Mouse (Mus musculus): ENCODE results near the gene Parn.

DNA sequence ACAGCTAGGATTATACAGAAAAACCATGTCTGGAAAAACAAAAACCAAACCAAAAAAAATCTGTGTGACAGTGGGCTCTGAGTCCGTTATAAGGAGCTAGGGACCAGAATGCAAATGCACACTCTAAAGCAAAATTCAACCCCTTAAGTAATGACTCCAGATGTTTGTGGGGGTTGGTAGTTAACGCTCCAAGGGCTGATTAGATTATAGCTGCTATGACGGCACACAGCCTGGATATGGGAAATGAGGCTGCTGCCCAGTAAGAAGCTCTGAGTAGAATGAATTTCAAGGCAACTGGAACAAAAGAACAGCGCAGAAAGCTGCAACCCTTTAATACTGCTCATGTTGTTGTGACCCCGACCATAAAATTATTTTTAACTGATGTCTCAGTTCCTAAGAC lies 52.7 kb downstream of the Parn start:
- no peak for TF ChIP-seq POLR2A (IDR thresholded peaks at IDR 0.05; ENCODE audit: control insufficient read depth, low read depth, low read length)
- TF ChIP-seq CTCF (IDR thresholded peaks at IDR 0.05; ENCODE audit: control insufficient read depth, insufficient read depth, insufficient replicate concordance, low read depth, low read length) = no peak
